Mouse (Mus musculus) heart, embryonic 10.5 days (tissue): ENCODE measurements around the gene App. TPM values are rescaled to one million over a fixed set of nuclear protein-coding genes. Genes with fewer than 3 reads are reported as not detected.
A peak's percentile ranks its signal among the peaks of the same experiment; 100 is the strongest.

Source experiments
- DNase-seq: peaks from one replicate; pipeline ENCODE4 v3.0.0-alpha.2; 2017; ENCODE audit warnings: low spot score
- H3K27ac ChIP-seq: fragments of 300-500 bp; sonication (generic); 2 replicates; pipeline ENCODE4 v1.5.1; 2016; ENCODE audit warnings: mild to moderate bottlenecking
- H3K27me3 ChIP-seq: fragments of 300-500 bp; sonication (generic); 2 replicates; pipeline ENCODE4 v1.6.1; 2016; ENCODE audit warnings: mild to moderate bottlenecking; ENCODE audit not compliant: poor library complexity, insufficient read depth, severe bottlenecking
- H3K36me3 ChIP-seq: fragments of 300-500 bp; sonication (generic); 2 replicates; pipeline ENCODE4 v1.6.1; 2016; ENCODE audit warnings: mild to moderate bottlenecking, moderate library complexity
- H3K4me1 ChIP-seq: fragments of 300-500 bp; sonication (generic); 2 replicates; pipeline ENCODE4 v1.6.1; 2016; ENCODE audit warnings: mild to moderate bottlenecking
- H3K4me3 ChIP-seq: fragments of 300-500 bp; sonication (generic); 2 replicates; pipeline ENCODE4 v1.5.1; 2016; ENCODE audit warnings: mild to moderate bottlenecking, moderate library complexity
- H3K9me3 ChIP-seq: fragments of 300-500 bp; sonication (generic); 2 replicates; pipeline ENCODE4 v1.6.1; 2016; ENCODE audit warnings: mild to moderate bottlenecking, moderate library complexity
- WGBS: fragments of 180-500 bp; shearing (Covaris S2); methylation state at CpG from one replicate; pipeline ENCODE4 v1.1.7; 2016; 5-methylcytosine and 5-hydroxymethylcytosine counted together
- polyA plus RNA-seq: library from polyadenylated mRNA; unstranded; fragments of >200 nt; fragmentation: Nextera tagmentation; extraction: Ambion mirVana; gene quantifications from 2 replicates; pipeline ENCODE4 v1.2.1, GENCODE M21; 2016

App gene
- polyA plus RNA-seq, 1 experiment from 2014 or later, result 144 TPM

- no peaks in the 10 kb centered on the region for H3K9me3 ChIP-seq
- 76% methylated on average over 7 of the region's 7 CpGs for WGBS
- H3K27me3 ChIP-seq, result no peaks in the 10 kb centered on the region
- 0 out of 2 replicates have a peak overlapping the region, but pooled peaks have one; percentile 3 for H3K27ac ChIP-seq
- peaks cover 65% of the 10 kb centered on the region for H3K4me1 ChIP-seq
- no peak for DNase-seq
- peaks cover 3% of the 10 kb centered on the region; the same call in 1 of the 2 replicates for H3K36me3 ChIP-seq
- H3K4me3 ChIP-seq, result no peak overlapping the region
Observed at GRCm38 (mm10) chr16:85130861-85131556, 42.6 kb downstream of the App start.

DNA sequence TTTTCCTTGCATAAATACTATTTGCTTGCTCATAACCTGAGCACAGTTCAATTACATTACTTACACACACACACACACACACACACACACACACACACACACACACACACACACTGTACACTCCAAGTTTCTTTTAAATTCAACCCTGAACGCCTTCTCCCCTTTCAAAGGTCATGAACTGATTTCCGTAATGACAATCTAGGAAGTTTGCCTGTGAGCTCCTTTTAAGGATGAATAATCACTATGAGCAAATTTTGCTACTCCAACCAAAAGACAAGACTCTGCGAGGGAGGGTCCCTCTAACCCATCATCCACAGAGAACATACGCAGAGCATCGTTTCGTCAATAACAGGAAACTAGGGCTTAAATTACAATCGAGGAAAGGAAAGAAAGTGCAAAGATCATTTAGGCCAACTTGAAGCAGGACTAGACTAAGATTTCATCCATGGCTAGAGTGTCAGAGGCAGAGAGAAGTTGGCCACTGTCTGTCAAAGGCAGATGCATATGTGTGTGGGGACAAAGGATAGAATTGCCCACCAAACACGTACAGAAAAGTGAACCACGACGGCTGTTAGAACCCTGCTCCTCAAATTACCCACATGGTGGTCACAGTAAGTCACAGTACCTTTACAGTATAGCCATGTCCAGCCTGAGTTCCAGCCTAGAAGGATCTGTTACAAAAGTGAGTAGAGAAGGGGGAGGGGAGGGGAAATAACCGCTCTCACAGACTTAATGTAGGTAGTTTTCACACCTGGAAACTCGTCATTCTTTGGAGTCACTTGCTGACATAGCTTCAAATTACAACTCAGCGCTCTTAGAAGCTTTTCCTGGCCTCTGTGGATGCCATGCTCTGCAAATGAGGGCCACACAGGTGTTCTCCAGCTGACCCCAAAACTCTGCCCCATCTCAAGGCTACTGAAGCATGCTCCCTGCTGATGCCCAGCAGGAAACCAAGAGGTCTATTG is 44.6 kb downstream of the App start:
- peaks cover 56% of the 10 kb centered on the region for H3K4me1 ChIP-seq
- peak overlapping the region; percentile 38 for H3K27ac ChIP-seq
- peaks cover 8% of the 10 kb centered on the region for H3K36me3 ChIP-seq
- no peaks in the 10 kb centered on the region for H3K27me3 ChIP-seq
- H3K4me3 ChIP-seq, result no peak overlapping the region
- 47% methylated on average over 13 of the region's 13 CpGs for WGBS
- no peaks in the 10 kb centered on the region for H3K9me3 ChIP-seq
- DNase-seq, result no peak

DNA sequence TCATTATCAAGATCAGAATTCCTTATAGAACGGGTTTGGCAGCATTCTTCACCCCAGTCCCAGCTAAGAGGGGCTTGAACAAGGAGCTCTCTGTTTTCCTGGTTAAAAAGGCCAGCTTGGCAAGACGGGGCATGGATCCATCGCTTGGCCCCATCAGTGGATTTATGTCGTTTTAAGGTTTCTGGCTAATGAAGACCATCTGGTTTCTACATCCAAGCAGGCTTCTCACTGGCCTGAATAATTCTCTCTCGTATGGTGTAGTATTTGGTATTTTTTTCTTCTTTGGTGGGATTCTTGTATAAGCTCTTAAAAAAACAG is 45.3 kb downstream of the App start:
- Histone ChIP-seq H3K27me3 (no peaks in the 10 kb centered on the region), H3K27ac (no peak overlapping the region), H3K4me1 (peaks cover 50% of the 10 kb centered on the region), H3K4me3 (no peak overlapping the region), H3K36me3 (peaks cover 8% of the 10 kb centered on the region), H3K9me3 (no peaks in the 10 kb centered on the region)
- no peak for DNase-seq
- WGBS, result 40% methylated on average over 5 of the region's 5 CpGs

- no peak for DNase-seq
- H3K27ac ChIP-seq, result no peak overlapping the region
- no peak overlapping the region for H3K4me3 ChIP-seq
- H3K9me3 ChIP-seq, result no peaks in the 10 kb centered on the region
- H3K36me3 ChIP-seq, result peaks cover 8% of the 10 kb centered on the region
- no peaks in the 10 kb centered on the region for H3K27me3 ChIP-seq
- 77% methylated on average over 11 of the region's 11 CpGs for WGBS
- peaks cover 45% of the 10 kb centered on the region for H3K4me1 ChIP-seq
Observed at GRCm38 (mm10) chr16:85127661-85128346, 45.8 kb downstream of the App start.

- H3K36me3 ChIP-seq, result peaks cover 5% of the 10 kb centered on the region
- no peaks in the 10 kb centered on the region for H3K9me3 ChIP-seq
- H3K4me3 ChIP-seq, result no peak overlapping the region
- H3K27ac ChIP-seq, result no peak overlapping the region
- H3K4me1 ChIP-seq, result peaks cover 31% of the 10 kb centered on the region
- WGBS, result 92% methylated on average over 4 of the region's 4 CpGs
- DNase-seq, result no peak
- no peaks in the 10 kb centered on the region for H3K27me3 ChIP-seq
Observed at GRCm38 (mm10) chr16:85124649-85125048, 48.9 kb downstream of the App start.

DNA sequence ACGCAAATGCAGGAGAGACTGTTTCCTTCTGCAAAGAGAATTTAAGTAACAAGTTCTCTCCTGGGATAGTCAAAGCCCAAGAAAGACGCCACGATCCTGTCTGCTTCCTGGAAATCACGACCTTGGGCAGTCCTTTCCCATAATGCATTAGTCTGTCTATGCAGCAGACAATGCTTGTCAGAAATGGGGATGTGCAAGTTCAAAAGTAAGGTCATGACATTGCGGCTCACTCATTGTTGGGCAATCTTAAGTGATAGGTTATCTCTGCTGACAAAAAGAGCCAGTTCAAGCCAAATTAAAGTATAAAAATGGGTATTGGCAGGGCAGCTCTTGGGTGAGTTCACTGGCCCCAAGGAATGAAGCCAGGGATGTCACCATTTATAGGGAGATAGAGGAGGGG is 51.6 kb downstream of the App start:
- WGBS, result 73% methylated on average over 5 of the region's 5 CpGs
- no peak for DNase-seq

DNA sequence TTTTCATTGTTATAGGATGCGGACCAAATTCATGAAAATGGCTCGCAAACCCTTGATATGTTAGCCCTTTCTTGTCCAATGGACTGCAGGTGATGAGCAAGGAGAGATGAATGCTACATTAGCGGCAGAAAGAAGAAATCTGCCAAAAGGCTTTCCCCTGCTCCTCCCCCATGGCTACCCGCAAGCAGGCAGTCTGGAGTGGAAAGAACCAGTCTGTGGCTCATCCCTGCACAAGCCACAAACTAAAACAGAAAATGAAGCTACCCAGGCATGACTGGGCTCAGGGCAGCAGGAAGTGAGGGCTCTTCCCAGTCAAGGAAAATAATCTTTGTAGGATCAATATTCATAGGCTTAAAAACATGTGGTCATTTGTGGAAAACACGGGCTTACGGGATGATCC is 54.6 kb downstream of the App start:
- WGBS, result 89% methylated on average over 6 of the region's 6 CpGs
- H3K36me3 ChIP-seq, result peaks cover 16% of the 10 kb centered on the region
- H3K9me3 ChIP-seq, result no peaks in the 10 kb centered on the region
- H3K4me3 ChIP-seq, result no peak overlapping the region
- no peaks in the 10 kb centered on the region for H3K27me3 ChIP-seq
- peaks cover 12% of the 10 kb centered on the region; the same call in 1 of the 2 replicates for H3K4me1 ChIP-seq
- no peak for DNase-seq
- H3K27ac ChIP-seq, result no peak overlapping the region

More for the DNA sequence above, 51.6 kb downstream of the App start:
- H3K36me3 ChIP-seq, result peaks cover 21% of the 10 kb centered on the region
- H3K27me3 ChIP-seq, result no peaks in the 10 kb centered on the region
- H3K4me1 ChIP-seq, result peaks cover 13% of the 10 kb centered on the region; the same call in 1 of the 2 replicates
- H3K9me3 ChIP-seq, result no peaks in the 10 kb centered on the region
- H3K4me3 ChIP-seq, result no peak overlapping the region
- H3K27ac ChIP-seq, result no peak overlapping the region

GRCm38 (mm10) chr16:85117541-85117940 is 56.0 kb downstream of the App start:
- no peak for DNase-seq
- Histone ChIP-seq H3K4me3 (no peak overlapping the region), H3K36me3 (peaks cover 16% of the 10 kb centered on the region), H3K4me1 (peaks cover 12% of the 10 kb centered on the region; the same call in 1 of the 2 replicates), H3K9me3 (no peaks in the 10 kb centered on the region), H3K27me3 (no peaks in the 10 kb centered on the region), H3K27ac (no peak overlapping the region)
- 62% methylated on average over 1 of the region's 1 CpGs for WGBS

GRCm38 (mm10) chr16:85115837-85116236 is 57.7 kb downstream of the App start:
- Histone ChIP-seq H3K36me3 (peaks cover 16% of the 10 kb centered on the region), H3K4me3 (no peak overlapping the region)
- 86% methylated on average over 5 of the region's 5 CpGs for WGBS

DNA sequence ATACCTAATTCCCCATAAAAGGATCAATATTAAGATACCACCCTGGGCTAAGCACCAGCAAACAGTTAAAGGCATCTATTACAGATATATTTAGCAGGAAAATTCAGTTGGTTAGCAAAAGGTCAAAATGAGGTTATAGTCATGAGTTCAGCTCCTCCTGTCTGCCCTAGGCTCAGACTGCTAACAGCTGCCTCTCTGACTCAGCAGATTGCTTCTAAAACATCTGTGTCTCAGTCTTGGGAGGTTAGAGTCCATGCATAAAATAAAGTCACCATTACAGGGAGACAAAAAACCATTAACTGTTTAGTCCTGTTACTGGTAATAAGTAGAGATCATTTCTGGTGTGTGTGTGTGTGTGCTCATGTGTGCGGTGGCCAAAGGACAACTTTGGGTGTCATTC is 58.8 kb downstream of the App start:
- H3K36me3 ChIP-seq, result peaks cover 16% of the 10 kb centered on the region
- H3K9me3 ChIP-seq, result no peaks in the 10 kb centered on the region
- WGBS, result 91% methylated on average over 1 of the region's 1 CpGs
- H3K27ac ChIP-seq, result no peak overlapping the region
- no peaks in the 10 kb centered on the region for H3K27me3 ChIP-seq
- peaks cover 11% of the 10 kb centered on the region; the same call in 1 of the 2 replicates for H3K4me1 ChIP-seq
- no peak for DNase-seq
- no peak overlapping the region for H3K4me3 ChIP-seq

More at GRCm38 (mm10) chr16:85115837-85116236, 57.7 kb downstream of the App start:
- no peak for DNase-seq
- H3K27me3 ChIP-seq, result no peaks in the 10 kb centered on the region
- H3K27ac ChIP-seq, result no peak overlapping the region
- H3K4me1 ChIP-seq, result peaks cover 4% of the 10 kb centered on the region; the same call in 1 of the 2 replicates
- no peaks in the 10 kb centered on the region for H3K9me3 ChIP-seq

DNA sequence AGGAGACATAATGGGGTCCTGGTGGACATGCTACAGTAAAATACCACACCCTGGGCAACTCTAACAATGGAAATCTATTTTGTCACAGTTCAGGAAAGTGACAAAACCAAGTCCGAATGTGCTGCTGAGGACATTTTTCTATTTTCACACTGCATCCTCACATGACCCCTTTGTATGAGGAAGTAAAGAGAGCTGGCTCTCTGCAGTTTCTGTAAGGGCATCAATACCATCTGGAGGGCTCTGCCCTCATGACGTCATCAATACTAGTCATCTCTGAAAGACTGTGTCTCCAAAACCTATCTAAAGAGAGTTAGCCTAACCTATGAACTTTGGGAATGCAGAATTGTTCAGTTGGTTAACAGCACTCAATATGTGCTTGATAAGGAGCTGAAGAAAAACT is 59.6 kb downstream of the App start:
- Histone ChIP-seq H3K4me3 (no peak overlapping the region), H3K27me3 (no peaks in the 10 kb centered on the region), H3K27ac (no peak overlapping the region), H3K4me1 (peaks cover 11% of the 10 kb centered on the region; the same call in 1 of the 2 replicates), H3K36me3 (peaks cover 10% of the 10 kb centered on the region), H3K9me3 (no peaks in the 10 kb centered on the region)
- WGBS, result 84% methylated on average over 2 of the region's 2 CpGs
- DNase-seq, result no peak

- 69% methylated on average over 2 of the region's 2 CpGs for WGBS
- no peak for DNase-seq
Observed at GRCm38 (mm10) chr16:85112254-85112653, 61.3 kb downstream of the App start.

More at GRCm38 (mm10) chr16:85112254-85112653, 61.3 kb downstream of the App start:
- H3K27ac ChIP-seq, result no peak overlapping the region
- no peaks in the 10 kb centered on the region for H3K9me3 ChIP-seq
- H3K36me3 ChIP-seq, result no peaks in the 10 kb centered on the region
- peaks cover 8% of the 10 kb centered on the region; the same call in 1 of the 2 replicates for H3K4me1 ChIP-seq
- H3K4me3 ChIP-seq, result no peak overlapping the region
- H3K27me3 ChIP-seq, result no peaks in the 10 kb centered on the region
